Mouse (Mus musculus) liver, embryonic 11.5 days (tissue): ENCODE measurements around the gene Men1. TPM values are rescaled to one million over a fixed set of nuclear protein-coding genes. Genes with fewer than 3 reads are reported as not detected.

Experiments used
- ATAC-seq: fragments of 200-750 bp; cut with Nextera tagmentation; replicated peaks from 2 replicates; pipeline ENCODE4 v1.8.0; 2017; ENCODE audit warnings: moderate number of reproducible peaks, mild to moderate bottlenecking, moderate TSS enrichment, moderate library complexity; ENCODE audit not compliant: low FRiP score
- DNase-seq: peaks from one replicate; pipeline ENCODE4 v3.0.0-alpha.2; 2017; ENCODE audit warnings: low spot score
- H3K27ac ChIP-seq: fragments of 300-500 bp; sonication (generic); 2 replicates; pipeline ENCODE4 v1.5.1; 2014; ENCODE audit warnings: mild to moderate bottlenecking, low read depth, low read length, control low read depth
- H3K27me3 ChIP-seq: fragments of 300-500 bp; sonication (generic); replicated peaks from 2 replicates; pipeline ENCODE4 v1.6.1; 2014; ENCODE audit warnings: low read length, mixed read lengths; ENCODE audit not compliant: control insufficient read depth, insufficient read depth
- H3K36me3 ChIP-seq: fragments of 300-500 bp; sonication (generic); 2 replicates; pipeline ENCODE4 v1.6.1; 2014; ENCODE audit warnings: mild to moderate bottlenecking, low read length, moderate library complexity, mixed read lengths; ENCODE audit not compliant: control insufficient read depth, insufficient read depth
- H3K4me1 ChIP-seq: fragments of 300-500 bp; sonication (generic); replicated peaks from 2 replicates; pipeline ENCODE4 v1.6.1; 2014; ENCODE audit warnings: low read length, mixed read lengths; ENCODE audit not compliant: control insufficient read depth, insufficient read depth
- H3K4me2 ChIP-seq: fragments of 300-500 bp; sonication (generic); 2 replicates; pipeline ENCODE4 v1.6.1; 2014; ENCODE audit warnings: mild to moderate bottlenecking, control low read depth, moderate library complexity
- H3K4me3 ChIP-seq: fragments of 300-500 bp; sonication (generic); 2 replicates; pipeline ENCODE4 v1.5.1; 2014; ENCODE audit warnings: low read depth, low read length, control low read depth
- H3K9ac ChIP-seq: fragments of 300-500 bp; sonication (generic); 2 replicates; pipeline ENCODE4 v1.6.1; 2014; ENCODE audit warnings: low read depth, low read length, control low read depth
- H3K9me3 ChIP-seq: fragments of 300-500 bp; sonication (generic); 2 replicates; pipeline ENCODE4 v1.6.1; 2016; ENCODE audit warnings: low read length, inconsistent platforms, mixed read lengths; ENCODE audit not compliant: control insufficient read depth
- WGBS: fragments of 180-500 bp; shearing (Covaris S2); extraction: QIAGEN DNeasy Blood & Tissue Kit; methylation state at CpG from one replicate; pipeline ENCODE4 v1.1.7; 2014; 5-methylcytosine and 5-hydroxymethylcytosine counted together
- polyA plus RNA-seq: library from polyadenylated mRNA; unstranded; fragments of >200 nt; fragmentation: Nextera tagmentation; extraction: Ambion mirVana; gene quantifications from 2 replicates; pipeline ENCODE4 v1.2.1, GENCODE M21; 2014

The Men1 gene
- polyA plus RNA-seq, 1 experiment from 2014 or later: 53.8 TPM

- H3K9ac ChIP-seq: no peak overlapping the region
- DNase-seq (no peak), ATAC-seq (no peak)
- H3K4me2 ChIP-seq: no peak overlapping the region
- WGBS: 94% methylated on average over 41 of the region's 42 CpGs
- H3K4me3 ChIP-seq: no peak overlapping the region
- peaks cover 76% of the 10 kb centered on the region for H3K36me3 ChIP-seq
- no peaks in the 10 kb centered on the region for H3K9me3 ChIP-seq
- H3K27me3 ChIP-seq: no peaks in the 10 kb centered on the region
- H3K27ac ChIP-seq: no peak overlapping the region
- H3K4me1 ChIP-seq: no peaks in the 10 kb centered on the region; the same call in 1 of the 2 replicates
Observed at GRCm38 (mm10) chr19:6375423-6376254, 40.9 kb downstream of the Men1 start.

GRCm38 (mm10) chr19:6376255-6376564 lies 41.4 kb downstream of the Men1 start:
- ATAC-seq (no peak), DNase-seq (no peak)
- Histone ChIP-seq H3K4me2 (no peak overlapping the region), H3K4me3 (no peak overlapping the region), H3K27me3 (no peaks in the 10 kb centered on the region), H3K4me1 (no peaks in the 10 kb centered on the region; the same call in 1 of the 2 replicates), H3K36me3 (peaks cover 71% of the 10 kb centered on the region), H3K27ac (no peak overlapping the region), H3K9ac (no peak overlapping the region), H3K9me3 (no peaks in the 10 kb centered on the region)
- 79% methylated on average over 14 of the region's 14 CpGs for WGBS

GRCm38 (mm10) chr19:6376643-6377042 lies 41.9 kb downstream of the Men1 start:
- ATAC-seq (no peak), DNase-seq (no peak)
- H3K4me3 ChIP-seq: no peak overlapping the region
- no peak overlapping the region for H3K27ac ChIP-seq
- H3K4me2 ChIP-seq: no peak overlapping the region
- no peak overlapping the region for H3K9ac ChIP-seq
- H3K9me3 ChIP-seq: no peaks in the 10 kb centered on the region
- 74% methylated on average over 2 of the region's 2 CpGs for WGBS
- no peaks in the 10 kb centered on the region for H3K27me3 ChIP-seq
- peaks cover 67% of the 10 kb centered on the region for H3K36me3 ChIP-seq
- no peaks in the 10 kb centered on the region; the same call in 1 of the 2 replicates for H3K4me1 ChIP-seq

- H3K4me3 ChIP-seq: no peak overlapping the region
- no peak overlapping the region for H3K27ac ChIP-seq
- no peaks in the 10 kb centered on the region for H3K9me3 ChIP-seq
- no peak overlapping the region for H3K9ac ChIP-seq
- peaks cover 58% of the 10 kb centered on the region for H3K36me3 ChIP-seq
- DNase-seq: no peak
- H3K4me1 ChIP-seq: no peaks in the 10 kb centered on the region; the same call in 1 of the 2 replicates
- WGBS: 84% methylated on average over 11 of the region's 11 CpGs
- no peaks in the 10 kb centered on the region for H3K27me3 ChIP-seq
- H3K4me2 ChIP-seq: no peak overlapping the region
- ATAC-seq: no peak
Observed at GRCm38 (mm10) chr19:6377327-6378040, 42.7 kb downstream of the Men1 start.

DNA sequence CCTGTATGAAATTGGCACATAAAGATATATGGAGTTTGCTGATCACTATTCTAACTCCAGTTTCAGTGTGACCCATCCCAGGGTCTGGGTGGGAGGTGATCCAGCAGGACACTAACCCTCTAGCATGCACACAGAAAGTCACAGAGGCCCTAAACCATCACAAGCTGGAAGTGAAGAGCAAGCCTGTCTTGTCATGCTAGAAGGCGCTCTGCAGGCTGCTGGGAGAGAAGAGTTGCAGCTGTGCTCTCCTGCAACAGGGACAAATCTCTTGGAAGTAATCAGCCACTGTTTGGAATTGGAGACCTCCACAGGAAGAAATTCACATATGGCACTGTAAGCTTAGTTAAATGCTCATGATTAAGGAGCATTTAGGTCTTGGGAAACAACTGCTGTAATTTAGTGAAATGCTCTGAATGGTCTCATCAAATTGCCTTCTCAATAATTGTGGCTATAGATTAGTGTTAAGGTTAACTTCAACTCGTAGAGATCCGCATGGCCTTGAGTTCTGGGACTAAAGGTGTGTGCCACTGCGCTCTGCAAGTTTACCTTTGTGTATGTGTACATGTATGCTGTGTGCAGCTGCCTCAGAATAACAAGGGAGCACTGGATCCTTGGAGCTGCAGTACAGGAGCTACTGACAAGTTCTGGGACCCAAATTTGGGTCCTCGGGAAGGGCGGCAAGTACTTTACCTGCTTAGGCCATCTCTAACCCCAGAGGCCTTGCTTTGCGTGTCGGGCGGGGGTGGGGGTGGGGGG lies 45.8 kb downstream of the Men1 start:
- DNase-seq (no peak), ATAC-seq (no peak)
- Histone ChIP-seq H3K9me3 (no peaks in the 10 kb centered on the region), H3K4me1 (peaks cover 15% of the 10 kb centered on the region), H3K9ac (no peak overlapping the region), H3K4me2 (no peak overlapping the region), H3K27ac (no peak overlapping the region), H3K4me3 (no peak overlapping the region), H3K36me3 (peaks cover 29% of the 10 kb centered on the region), H3K27me3 (no peaks in the 10 kb centered on the region)
- WGBS: 88% methylated on average over 9 of the region's 9 CpGs

- no peak overlapping the region for H3K4me2 ChIP-seq
- peaks cover 23% of the 10 kb centered on the region for H3K36me3 ChIP-seq
- peaks cover 15% of the 10 kb centered on the region for H3K4me1 ChIP-seq
- no peaks in the 10 kb centered on the region for H3K27me3 ChIP-seq
- H3K9me3 ChIP-seq: no peaks in the 10 kb centered on the region
- no peak overlapping the region for H3K4me3 ChIP-seq
- 92% methylated on average over 5 of the region's 5 CpGs for WGBS
- no peak overlapping the region; the same call in 1 of the 2 replicates for H3K27ac ChIP-seq
- H3K9ac ChIP-seq: no peak overlapping the region
- ATAC-seq (no peak), DNase-seq (no peak)
Observed at GRCm38 (mm10) chr19:6381238-6381637, 46.5 kb downstream of the Men1 start.

DNA sequence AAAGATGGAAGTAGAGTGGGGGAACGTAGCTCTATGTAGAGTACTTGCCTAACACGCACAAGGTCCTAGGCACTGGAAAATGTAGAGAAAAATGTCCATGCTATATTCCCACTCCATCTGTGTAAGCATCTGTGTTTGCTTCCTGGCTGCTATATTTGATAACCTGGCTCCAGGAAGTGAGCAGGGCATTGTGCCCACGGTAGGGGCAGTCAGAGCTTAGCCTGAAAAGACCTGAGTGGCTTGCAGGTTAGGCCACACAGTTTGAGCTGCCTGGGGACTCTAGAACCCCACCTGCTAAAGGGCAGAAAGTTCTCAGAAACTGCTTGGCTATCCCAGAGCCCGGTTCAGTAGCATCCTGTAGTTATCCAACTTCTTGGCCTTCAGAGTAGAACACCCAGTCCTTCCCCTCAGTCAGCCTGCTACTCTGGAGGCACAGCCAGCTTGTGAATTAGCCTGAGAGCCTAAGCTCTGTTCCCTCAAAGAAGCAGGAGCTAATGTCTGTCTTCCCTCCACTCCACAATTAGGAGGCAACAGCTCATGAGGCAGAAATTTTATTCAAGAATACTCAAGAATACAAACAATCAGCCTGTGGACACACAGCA lies 47.6 kb downstream of the Men1 start:
- Histone ChIP-seq H3K36me3 (peaks cover 12% of the 10 kb centered on the region), H3K4me1 (peaks cover 15% of the 10 kb centered on the region), H3K9ac (no peak overlapping the region), H3K4me3 (no peak overlapping the region), H3K27me3 (no peaks in the 10 kb centered on the region), H3K9me3 (no peaks in the 10 kb centered on the region), H3K4me2 (no peak overlapping the region), H3K27ac (no peak overlapping the region)
- WGBS: 58% methylated on average over 4 of the region's 4 CpGs
- no peak for ATAC-seq
- no peak for DNase-seq

DNA sequence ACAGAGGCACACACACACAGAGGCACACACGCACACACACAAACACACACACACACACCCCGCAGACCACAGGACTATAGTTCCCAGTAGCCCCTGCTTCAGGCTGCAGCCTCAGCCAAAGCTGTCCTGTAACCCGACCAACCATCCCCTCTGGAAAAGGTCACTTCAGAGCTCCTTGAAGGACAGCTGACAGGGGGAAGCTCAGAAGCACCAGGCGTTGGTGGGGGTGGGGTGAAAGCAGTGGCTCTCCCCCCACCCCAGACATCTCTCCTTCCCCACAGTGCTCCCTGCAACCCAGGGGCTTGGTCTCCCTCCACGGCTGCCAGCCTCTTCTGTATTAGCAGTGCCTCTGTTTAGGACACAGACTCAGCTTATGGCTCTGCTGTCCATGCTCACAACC lies 48.7 kb downstream of the Men1 start:
- DNase-seq (no peak), ATAC-seq (no peak)
- no peak overlapping the region for H3K4me2 ChIP-seq
- no peak overlapping the region for H3K27ac ChIP-seq
- WGBS: 44% methylated on average over 5 of the region's 5 CpGs
- H3K9me3 ChIP-seq: no peaks in the 10 kb centered on the region
- H3K36me3 ChIP-seq: peaks cover 3% of the 10 kb centered on the region; the same call in 1 of the 2 replicates
- H3K4me3 ChIP-seq: no peak overlapping the region
- peaks cover 15% of the 10 kb centered on the region for H3K4me1 ChIP-seq
- no peaks in the 10 kb centered on the region; the same call in 1 of the 2 replicates for H3K27me3 ChIP-seq
- no peak overlapping the region for H3K9ac ChIP-seq
